Mouse (Mus musculus): ENCODE measurements at regions not wholly inside any gene's neighbourhood (a gene's known extent, or its start where the extent isn't known, plus 50 kb on each side); places are given as distances from the start of the nearest gene placed in this dataset.

GRCm38 (mm10) chr1:64220040-64220439, 98.0 kb upstream of the Klf7 start:
- ATAC-seq (no peak), DNase-seq (ENCODE audit: low read depth, low spot score) (no peak)
- CTCF ChIA-PET: interaction anchor here (1.2 kb wide), 1 partner anchor 11 kb away, joined by 3 read pairs; no protein-coding TSS in a partner anchor
- POLR2A ChIA-PET: no interaction called here
- in situ Hi-C loops (cut with MboI; ENCODE audit: low pct_unique_long_range_greater_than_20kb): loop anchor here (10.0 kb wide), 1 partner anchor 225 kb away; no protein-coding TSS in a partner anchor
- no peak for TF ChIP-seq CTCF (IDR thresholded peaks at IDR 0.05)
- no peaks in the 10 kb centered on the region for H3K27me3 ChIP-seq

- POLR2A ChIA-PET: no interaction called here
- in situ Hi-C loops (cut with MboI; ENCODE audit: low pct_unique_long_range_greater_than_20kb): no loop called here
- H3K27me3 ChIP-seq: no peaks in the 10 kb centered on the region
- TF ChIP-seq CTCF (IDR thresholded peaks at IDR 0.05): no peak
- CTCF ChIA-PET: no interaction called here
- ATAC-seq (no peak), DNase-seq (ENCODE audit: low read depth, low spot score) (no peak)
Observed at GRCm38 (mm10) chr1:64215646-64216045, 93.6 kb upstream of the Klf7 start.

GRCm38 (mm10) chr1:64209131-64209530, 87.0 kb upstream of the Klf7 start:
- TF ChIP-seq CTCF (IDR thresholded peaks at IDR 0.05): no peak
- peak; percentile 65 for ATAC-seq
- in situ Hi-C loops (cut with MboI; ENCODE audit: low pct_unique_long_range_greater_than_20kb): no loop called here
- ChIA-PET POLR2A (no interaction called here), CTCF (interaction anchor here (1.0 kb wide), 1 partner anchor 12 kb away, joined by 3 read pairs; no protein-coding TSS in a partner anchor)
- no peaks in the 10 kb centered on the region for H3K27me3 ChIP-seq
- peak; percentile 34 for DNase-seq (ENCODE audit: low read depth, low spot score)

- in situ Hi-C loops (cut with MboI; ENCODE audit: low pct_unique_long_range_greater_than_20kb): no loop called here
- DNase-seq (ENCODE audit: low read depth, low spot score): no peak
- ATAC-seq: no peak
- TF ChIP-seq CTCF (IDR thresholded peaks at IDR 0.05): no peak
- CTCF ChIA-PET: no interaction called here
- no peaks in the 10 kb centered on the region for H3K27me3 ChIP-seq
- POLR2A ChIA-PET: no interaction called here
Observed at GRCm38 (mm10) chr1:64200387-64201023, 78.4 kb upstream of the Klf7 start.

- no peaks in the 10 kb centered on the region for H3K27me3 ChIP-seq
- ChIA-PET CTCF (no interaction called here), POLR2A (no interaction called here)
- DNase-seq (ENCODE audit: low read depth, low spot score): no peak
- ATAC-seq: no peak
- in situ Hi-C loops (cut with MboI; ENCODE audit: low pct_unique_long_range_greater_than_20kb): no loop called here
- no peak for TF ChIP-seq CTCF (IDR thresholded peaks at IDR 0.05)
Observed at GRCm38 (mm10) chr1:64198781-64199180, 76.7 kb upstream of the Klf7 start.

GRCm38 (mm10) chr1:64198322-64198721, 76.2 kb upstream of the Klf7 start:
- in situ Hi-C loops (cut with MboI; ENCODE audit: low pct_unique_long_range_greater_than_20kb): no loop called here
- no peak for TF ChIP-seq CTCF (IDR thresholded peaks at IDR 0.05)
- H3K27me3 ChIP-seq: no peaks in the 10 kb centered on the region
- CTCF ChIA-PET: no interaction called here
- ATAC-seq (no peak), DNase-seq (ENCODE audit: low read depth, low spot score) (no peak)
- POLR2A ChIA-PET: no interaction called here

- ATAC-seq: no peak
- POLR2A ChIA-PET: no interaction called here
- in situ Hi-C loops (cut with MboI; ENCODE audit: low pct_unique_long_range_greater_than_20kb): no loop called here
- no peak for DNase-seq (ENCODE audit: low read depth, low spot score)
- no peak for TF ChIP-seq CTCF (IDR thresholded peaks at IDR 0.05)
- H3K27me3 ChIP-seq: no peaks in the 10 kb centered on the region
- CTCF ChIA-PET: no interaction called here
Observed at GRCm38 (mm10) chr1:64195970-64196491, 73.9 kb upstream of the Klf7 start.

GRCm38 (mm10) chr1:64195294-64195693, 73.2 kb upstream of the Klf7 start:
- DNase-seq (ENCODE audit: low read depth, low spot score): no peak
- ChIA-PET POLR2A (no interaction called here), CTCF (no interaction called here)
- no peak for TF ChIP-seq CTCF (IDR thresholded peaks at IDR 0.05)
- in situ Hi-C loops (cut with MboI; ENCODE audit: low pct_unique_long_range_greater_than_20kb): no loop called here
- H3K27me3 ChIP-seq: no peaks in the 10 kb centered on the region
- ATAC-seq: no peak

GRCm38 (mm10) chr1:64193150-64193838, 71.2 kb upstream of the Klf7 start:
- ATAC-seq (no peak), DNase-seq (ENCODE audit: low read depth, low spot score) (no peak)
- CTCF ChIA-PET: no interaction called here
- TF ChIP-seq CTCF (IDR thresholded peaks at IDR 0.05): no peak
- in situ Hi-C loops (cut with MboI; ENCODE audit: low pct_unique_long_range_greater_than_20kb): no loop called here
- H3K27me3 ChIP-seq: no peaks in the 10 kb centered on the region
- POLR2A ChIA-PET: no interaction called here

- no peak for TF ChIP-seq CTCF (IDR thresholded peaks at IDR 0.05)
- ATAC-seq (no peak), DNase-seq (ENCODE audit: low read depth, low spot score) (no peak)
- in situ Hi-C loops (cut with MboI; ENCODE audit: low pct_unique_long_range_greater_than_20kb): no loop called here
- H3K27me3 ChIP-seq: no peaks in the 10 kb centered on the region
- CTCF ChIA-PET: no interaction called here
- POLR2A ChIA-PET: no interaction called here
Observed at GRCm38 (mm10) chr1:64192736-64193135, 70.7 kb upstream of the Klf7 start.
